Mouse (Mus musculus) liver, adult 2 months (tissue): ENCODE results near the gene Plcg1. TPM values are rescaled to one million over a fixed set of nuclear protein-coding genes. Genes with fewer than 3 reads are reported as not detected.

Source experiments
- DNase-seq: peaks from one replicate; pipeline ENCODE4 v3.0.0-alpha.2; 2011; ENCODE audit warnings: low read depth, low spot score; ENCODE audit errors: extremely low read depth
- H3K27ac ChIP-seq: fragments of 200-500 bp; replicated peaks from 2 replicates; pipeline ENCODE4 v1.5.1; 2012; ENCODE audit warnings: low read depth, mild to moderate bottlenecking, control low read depth, inconsistent platforms, low read length; ENCODE audit not compliant: insufficient read depth
- H3K27me3 ChIP-seq: fragments of 200-500 bp; 2 replicates; pipeline ENCODE4 v1.6.1; 2012; ENCODE audit warnings: mild to moderate bottlenecking, moderate library complexity, low read length, inconsistent platforms; ENCODE audit not compliant: control insufficient read depth, insufficient read depth
- H3K36me3 ChIP-seq: fragments of 200-500 bp; 2 replicates; pipeline ENCODE4 v1.6.1; 2012; ENCODE audit warnings: low read length, inconsistent platforms; ENCODE audit not compliant: control insufficient read depth, insufficient read depth
- H3K4me1 ChIP-seq: fragments of 200-500 bp; 2 replicates; pipeline ENCODE4 v1.6.1; 2011; ENCODE audit warnings: low read length; ENCODE audit not compliant: control insufficient read depth, insufficient read depth
- H3K4me3 ChIP-seq: fragments of 200-500 bp; 2 replicates; pipeline ENCODE4 v1.5.1; 2011; ENCODE audit warnings: low read depth, mild to moderate bottlenecking, control low read depth, low read length, moderate library complexity; ENCODE audit not compliant: insufficient read depth
- H3K79me2 ChIP-seq: fragments of 200-500 bp; 2 replicates; pipeline ENCODE4 v1.6.1; 2012; ENCODE audit warnings: inconsistent platforms, mild to moderate bottlenecking, low read length, moderate library complexity; ENCODE audit not compliant: control insufficient read depth, insufficient read depth
- H3K9ac ChIP-seq: fragments of 200-500 bp; 2 replicates; pipeline ENCODE4 v1.6.1; 2012; ENCODE audit warnings: low read depth, mild to moderate bottlenecking, control low read depth, inconsistent platforms, low read length
- CTCF ChIP-seq: fragments of 200-500 bp; IDR thresholded peaks from 2 replicates; pipeline ENCODE4 v1.5.1; 2011; ENCODE audit warnings: low read depth, low read length, control low read depth
- POLR2A ChIP-seq: fragments of 200-500 bp; IDR thresholded peaks from 2 replicates; pipeline ENCODE4 v1.6.1; 2011; ENCODE audit warnings: low read length, control low read depth; ENCODE audit not compliant: insufficient read depth; ENCODE audit errors: extremely low read depth
- WGBS: fragments of 180-500 bp; shearing (Covaris S2); methylation state at CpG from one replicate; pipeline ENCODE4 v1.1.7; 2018; 5-methylcytosine and 5-hydroxymethylcytosine counted together
- polyA plus RNA-seq: library from polyadenylated mRNA; depleted of rRNA; stranded (reverse); fragments of >200 nt; gene quantifications from 2 replicates; pipeline ENCODE4 v1.2.3, GENCODE M21; 2012
- total RNA-seq: library from RNA; depleted of rRNA; stranded (reverse); fragments of >200 nt; gene quantifications from 2 replicates; pipeline ENCODE4 v1.2.3, GENCODE M21; 2014

Plcg1 gene
- total and polyA plus RNA-seq, 2 experiments: 30.0 to 40.9 TPM

DNA sequence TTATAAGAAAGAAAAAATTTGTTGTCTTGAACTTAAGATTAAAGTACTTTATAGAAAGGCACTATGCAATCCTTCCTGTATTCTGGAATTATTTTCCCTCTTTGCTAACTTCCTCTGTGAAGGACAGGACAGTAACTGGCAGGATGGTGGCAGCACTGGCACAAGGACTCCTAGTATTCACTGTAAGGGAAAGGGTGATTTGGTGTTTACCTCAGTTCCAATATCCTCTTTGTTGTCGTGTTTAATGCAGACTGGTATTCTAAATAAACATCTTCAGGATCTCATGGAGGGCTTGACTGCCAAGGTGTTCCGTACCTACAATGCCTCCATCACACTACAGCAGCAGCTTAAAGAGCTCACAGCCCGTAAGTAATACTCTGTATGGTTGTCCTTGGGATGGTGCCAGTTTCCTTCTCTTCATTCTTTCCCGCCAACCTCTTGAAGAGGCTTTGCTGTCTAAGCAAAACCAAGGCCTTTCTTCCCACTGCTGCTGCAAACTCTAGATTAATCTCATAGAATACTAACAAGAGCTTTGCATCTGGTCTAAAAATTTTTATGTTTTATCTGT lies 15.6 kb upstream of the Plcg1 start:
- Histone ChIP-seq H3K36me3 (peaks cover 72% of the 10 kb centered on the region), H3K79me2 (no peaks in the 10 kb centered on the region), H3K4me3 (no peak overlapping the region), H3K9ac (no peak overlapping the region), H3K4me1 (peaks cover 16% of the 10 kb centered on the region; the same call in 1 of the 2 replicates), H3K27me3 (no peaks in the 10 kb centered on the region), H3K27ac (peak overlapping the region; percentile 84)
- WGBS: 66% methylated on average over 4 of the region's 4 CpGs
- no peak for TF ChIP-seq CTCF
- no peak for TF ChIP-seq POLR2A
- no peak for DNase-seq

DNA sequence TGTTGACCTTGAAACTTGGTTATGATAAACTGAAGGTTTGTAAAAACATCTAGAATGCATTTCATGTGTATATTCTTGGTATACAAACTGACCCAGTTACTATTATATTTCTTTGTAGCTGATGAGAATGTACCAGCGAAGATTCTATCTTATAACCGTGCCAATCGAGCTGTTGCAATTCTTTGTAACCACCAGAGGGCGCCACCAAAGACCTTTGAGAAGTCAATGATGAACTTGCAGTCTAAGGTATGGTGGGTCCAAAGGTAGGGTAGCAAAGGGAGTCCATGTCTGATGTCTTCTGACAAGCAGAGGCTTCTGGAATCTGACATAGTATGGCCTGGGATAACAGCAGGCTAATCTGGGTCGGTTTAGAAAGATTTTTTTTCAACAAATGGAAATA lies 13.8 kb upstream of the Plcg1 start:
- WGBS: 75% methylated on average over 5 of the region's 5 CpGs
- no peak overlapping the region for H3K27ac ChIP-seq
- peak; percentile 46 for DNase-seq
- no peak overlapping the region for H3K4me3 ChIP-seq
- H3K27me3 ChIP-seq: no peaks in the 10 kb centered on the region
- H3K79me2 ChIP-seq: no peaks in the 10 kb centered on the region
- H3K36me3 ChIP-seq: peaks cover 71% of the 10 kb centered on the region
- TF ChIP-seq CTCF (peak; percentile 29; the same call in 1 of the 2 replicates), POLR2A (no peak)
- H3K4me1 ChIP-seq: peaks cover 16% of the 10 kb centered on the region; the same call in 1 of the 2 replicates
- H3K9ac ChIP-seq: no peak overlapping the region

DNA sequence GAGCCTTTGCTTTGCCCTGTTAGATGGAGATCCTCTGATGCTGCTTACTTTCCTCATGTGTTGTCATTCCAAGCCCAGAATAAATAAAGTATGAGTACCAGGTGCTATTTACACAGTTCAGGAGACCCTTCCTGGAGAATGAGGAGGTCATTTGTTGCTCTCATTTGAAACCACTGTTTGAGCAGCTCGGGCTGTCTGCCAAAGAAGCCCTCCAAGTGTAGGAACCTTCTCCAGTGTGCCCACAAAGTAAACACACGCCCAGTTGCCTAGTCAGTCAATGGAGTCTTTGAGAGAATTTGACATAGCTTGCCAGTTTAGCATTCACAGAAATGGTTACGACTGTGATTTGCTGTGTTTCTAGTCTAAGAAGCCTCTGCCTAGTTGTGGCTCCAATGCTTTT lies 12.3 kb upstream of the Plcg1 start:
- H3K4me1 ChIP-seq: peaks cover 14% of the 10 kb centered on the region; the same call in 1 of the 2 replicates

DNA sequence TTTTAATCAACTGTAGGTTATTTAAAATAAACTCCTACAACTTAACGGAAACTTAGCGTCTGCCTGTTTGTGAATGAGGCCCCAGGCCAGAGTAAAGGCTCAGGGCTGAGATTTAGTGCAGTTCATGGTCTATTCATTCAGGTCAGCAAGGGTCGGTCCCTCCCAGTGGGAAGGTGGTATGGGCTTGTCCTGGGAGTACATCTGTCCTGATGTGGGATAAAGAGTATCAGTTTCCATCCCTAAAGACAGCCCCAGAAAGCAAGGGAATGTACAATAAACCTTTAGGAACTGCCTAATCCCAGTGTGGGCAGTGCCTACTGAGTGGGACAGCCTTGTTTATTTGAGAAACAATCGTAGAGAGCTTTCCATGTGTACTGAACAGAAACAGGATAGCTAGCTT lies 8.4 kb upstream of the Plcg1 start:
- Histone ChIP-seq H3K9ac (no peak overlapping the region), H3K36me3 (peaks cover 49% of the 10 kb centered on the region), H3K4me1 (no peaks in the 10 kb centered on the region), H3K27ac (no peak overlapping the region), H3K27me3 (no peaks in the 10 kb centered on the region), H3K4me3 (no peak overlapping the region), H3K79me2 (no peaks in the 10 kb centered on the region)
- no peak for TF ChIP-seq POLR2A
- TF ChIP-seq CTCF: no peak
- 87% methylated on average over 4 of the region's 4 CpGs for WGBS
- no peak for DNase-seq

More for the DNA sequence above, 12.3 kb upstream of the Plcg1 start:
- DNase-seq: no peak
- Histone ChIP-seq H3K79me2 (no peaks in the 10 kb centered on the region), H3K27ac (no peak overlapping the region), H3K4me3 (no peak overlapping the region), H3K9ac (no peak overlapping the region), H3K27me3 (no peaks in the 10 kb centered on the region), H3K36me3 (peaks cover 73% of the 10 kb centered on the region)
- TF ChIP-seq POLR2A (no peak), CTCF (no peak)
- WGBS: 92% methylated on average over 3 of the region's 3 CpGs

DNA sequence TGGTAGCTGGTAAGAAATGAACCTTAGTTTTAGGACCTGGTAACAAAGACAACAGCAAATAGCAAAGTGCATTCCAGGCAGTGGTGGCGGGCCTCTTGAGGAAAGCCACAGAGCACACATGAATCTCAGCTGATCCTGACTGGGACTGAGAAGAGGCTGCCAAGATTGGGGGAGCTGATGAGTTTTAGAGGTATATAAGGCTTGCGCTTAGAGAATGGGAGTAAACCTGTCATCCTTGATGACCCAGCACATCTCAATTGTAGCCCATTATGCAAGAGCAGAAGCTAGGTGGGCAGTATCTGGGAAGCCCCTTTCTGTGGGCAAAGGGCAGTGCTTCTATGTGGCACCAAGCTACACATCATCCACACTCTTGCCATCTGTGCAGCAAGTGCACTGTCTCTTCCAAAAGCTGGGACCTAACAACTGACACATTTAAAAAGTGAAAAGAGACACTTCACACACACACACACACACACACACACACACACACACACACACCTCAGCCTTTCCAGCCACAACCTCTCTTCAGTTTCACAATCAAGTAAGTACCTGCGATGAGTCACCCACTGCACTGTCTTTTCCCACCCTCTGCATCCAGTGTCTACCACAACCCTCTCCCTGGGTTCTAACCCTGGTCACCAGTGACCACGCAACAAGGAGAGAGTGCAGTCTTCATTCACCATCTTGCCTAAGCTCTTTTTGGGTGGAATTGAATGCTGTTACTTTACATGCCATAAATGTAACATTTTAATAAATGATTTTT lies 7.3 kb upstream of the Plcg1 start:
- no peaks in the 10 kb centered on the region for H3K79me2 ChIP-seq
- no peak overlapping the region for H3K9ac ChIP-seq
- peaks cover 40% of the 10 kb centered on the region for H3K36me3 ChIP-seq
- no peak overlapping the region for H3K4me3 ChIP-seq
- TF ChIP-seq CTCF: no peak
- TF ChIP-seq POLR2A: no peak
- H3K27me3 ChIP-seq: no peaks in the 10 kb centered on the region
- 92% methylated on average over 4 of the region's 4 CpGs for WGBS
- H3K27ac ChIP-seq: no peak overlapping the region
- H3K4me1 ChIP-seq: no peaks in the 10 kb centered on the region
- DNase-seq: no peak

DNA sequence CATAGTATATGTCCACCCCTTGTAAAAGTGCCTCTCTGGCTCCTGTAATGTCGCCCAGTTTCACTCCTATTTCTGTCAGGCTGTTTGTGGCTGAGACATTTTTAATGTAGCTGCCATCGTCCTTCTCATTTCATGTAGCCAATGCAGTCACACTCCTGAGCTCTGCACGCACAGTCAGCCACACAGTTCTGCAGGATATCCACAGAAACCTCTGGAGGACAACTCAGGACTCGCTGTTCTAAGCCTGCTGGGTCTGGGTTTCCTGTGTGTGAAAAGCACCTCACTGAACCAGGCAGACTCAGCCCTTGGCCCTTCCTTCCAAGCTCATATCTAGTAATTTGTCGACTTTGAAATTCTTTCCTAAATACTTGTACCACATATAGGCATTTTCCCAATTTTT lies 6.6 kb upstream of the Plcg1 start:
- DNase-seq: no peak
- TF ChIP-seq CTCF (no peak), POLR2A (no peak)
- Histone ChIP-seq H3K9ac (no peak overlapping the region), H3K4me1 (0 out of 2 replicates have a peak, but pooled peaks cover under 1% of the 10 kb centered on the region), H3K79me2 (no peaks in the 10 kb centered on the region), H3K27ac (no peak overlapping the region), H3K36me3 (peaks cover 33% of the 10 kb centered on the region), H3K27me3 (no peaks in the 10 kb centered on the region), H3K4me3 (no peak overlapping the region)
- WGBS: 86% methylated on average over 5 of the region's 5 CpGs
